Mouse (Mus musculus) lung, adult 2 months (tissue): ENCODE results near the gene Slc26a10. TPM values are rescaled to one million over a fixed set of nuclear protein-coding genes. Genes with fewer than 3 reads are reported as not detected.

Experiments used
- DNase-seq: peaks from one replicate; pipeline ENCODE4 v3.0.0; 2022
- H3K4me1 ChIP-seq: fragments of 200-500 bp; 2 replicates; pipeline ENCODE4 v1.6.1; 2011; ENCODE audit warnings: low read length; ENCODE audit not compliant: control insufficient read depth, insufficient read depth
- H3K4me3 ChIP-seq: fragments of 200-500 bp; replicated peaks from 2 replicates; pipeline ENCODE3; 2011; ENCODE audit warnings: low read depth, mild to moderate bottlenecking, control low read depth, low read length; ENCODE audit errors: extremely low read depth
- CTCF ChIP-seq: fragments of 200-500 bp; IDR thresholded peaks from 2 replicates; pipeline ENCODE4 v1.5.1; 2011; ENCODE audit warnings: mild to moderate bottlenecking, low read length, control low read depth; ENCODE audit not compliant: insufficient read depth
- POLR2A ChIP-seq: fragments of 200-500 bp; IDR thresholded peaks from 2 replicates; pipeline ENCODE4 v1.6.1; 2011; ENCODE audit warnings: low read depth, mild to moderate bottlenecking, control low read depth, low read length, borderline replicate concordance; ENCODE audit errors: extremely low read depth
- WGBS: fragments of 180-500 bp; shearing (Covaris S2); methylation state at CpG from one replicate; pipeline ENCODE4 v1.1.7; 2018; 5-methylcytosine and 5-hydroxymethylcytosine counted together
- polyA plus RNA-seq: library from polyadenylated mRNA; depleted of rRNA; stranded (reverse); fragments of >200 nt; gene quantifications from 2 replicates; pipeline ENCODE4 v1.2.3, GENCODE M21; 2012

The Slc26a10 gene
- polyA plus RNA-seq, 1 experiment: 7.4 TPM

- H3K4me3 ChIP-seq: no peak overlapping the region
- no peak for DNase-seq
- no peak for TF ChIP-seq CTCF
- TF ChIP-seq POLR2A: no peak
- 81% methylated on average over 13 of the region's 13 CpGs for WGBS
- peaks cover 4% of the 10 kb centered on the region; the same call in 1 of the 2 replicates for H3K4me1 ChIP-seq
These were observed 33.4 kb upstream of the Slc26a10 start for GRCm38 (mm10) chr10:127213704-127214421.

GRCm38 (mm10) chr10:127213272-127213671 is 32.8 kb upstream of the Slc26a10 start:
- no peak for TF ChIP-seq CTCF
- no peak for TF ChIP-seq POLR2A
- Histone ChIP-seq H3K4me1 (peaks cover 4% of the 10 kb centered on the region; the same call in 1 of the 2 replicates), H3K4me3 (no peak overlapping the region)
- DNase-seq: no peak
- 85% methylated on average over 8 of the region's 8 CpGs for WGBS

- 1% methylated on average over 47 of the region's 47 CpGs for WGBS
- peak; percentile 59; the same call in 1 of the 2 replicates for TF ChIP-seq POLR2A
- no peak for TF ChIP-seq CTCF
- Histone ChIP-seq H3K4me1 (peaks cover 4% of the 10 kb centered on the region; the same call in 1 of the 2 replicates), H3K4me3 (peak within 1 kb of the TSS; percentile 73)
- DNase-seq: peak; percentile 89
These were observed 31.0 kb upstream of the Slc26a10 start, which contains the start of gene Pip4k2c for GRCm38 (mm10) chr10:127211414-127211854. Gene Pip4k2c, minus strand, starts transcription at chr10:127211585.

- DNase-seq: no peak
- WGBS: 1% methylated on average over 25 of the region's 25 CpGs
- Histone ChIP-seq H3K4me3 (peak overlapping the region; percentile 73), H3K4me1 (peaks cover 4% of the 10 kb centered on the region; the same call in 1 of the 2 replicates)
- TF ChIP-seq CTCF: no peak
- TF ChIP-seq POLR2A: no peak
These were observed 30.5 kb upstream of the Slc26a10 start for GRCm38 (mm10) chr10:127210961-127211405.

GRCm38 (mm10) chr10:127209928-127210570 is 29.6 kb upstream of the Slc26a10 start:
- no peak overlapping the region for H3K4me3 ChIP-seq
- WGBS: 87% methylated on average over 13 of the region's 13 CpGs
- DNase-seq: no peak
- peaks cover 4% of the 10 kb centered on the region; the same call in 1 of the 2 replicates for H3K4me1 ChIP-seq
- TF ChIP-seq POLR2A: no peak
- TF ChIP-seq CTCF: no peak

- WGBS: 59% methylated on average over 4 of the region's 4 CpGs
- no peak for DNase-seq
- no peak overlapping the region for H3K4me3 ChIP-seq
- H3K4me1 ChIP-seq: peaks cover 4% of the 10 kb centered on the region; the same call in 1 of the 2 replicates
- TF ChIP-seq POLR2A (no peak), CTCF (no peak)
These were observed 28.5 kb upstream of the Slc26a10 start for GRCm38 (mm10) chr10:127208921-127209320.

- H3K4me1 ChIP-seq: peaks cover 2% of the 10 kb centered on the region; the same call in 1 of the 2 replicates
- WGBS: 61% methylated on average over 10 of the region's 10 CpGs
- DNase-seq: no peak
These were observed 24.9 kb upstream of the Slc26a10 start for GRCm38 (mm10) chr10:127205373-127205772.

GRCm38 (mm10) chr10:127204589-127204988 is 24.1 kb upstream of the Slc26a10 start:
- DNase-seq: no peak
- WGBS: 59% methylated on average over 5 of the region's 5 CpGs
- Histone ChIP-seq H3K4me3 (no peak overlapping the region), H3K4me1 (no peaks in the 10 kb centered on the region)
- TF ChIP-seq POLR2A (no peak), CTCF (no peak)

More at GRCm38 (mm10) chr10:127205373-127205772, 24.9 kb upstream of the Slc26a10 start:
- TF ChIP-seq CTCF (no peak), POLR2A (no peak)
- H3K4me3 ChIP-seq: no peak overlapping the region

GRCm38 (mm10) chr10:127203106-127203505 is 22.7 kb upstream of the Slc26a10 start:
- Histone ChIP-seq H3K4me1 (no peaks in the 10 kb centered on the region), H3K4me3 (no peak overlapping the region)
- 92% methylated on average over 3 of the region's 3 CpGs for WGBS
- TF ChIP-seq POLR2A (no peak), CTCF (no peak)
- no peak for DNase-seq

GRCm38 (mm10) chr10:127200279-127200678 is 19.8 kb upstream of the Slc26a10 start:
- no peak for DNase-seq
- 83% methylated on average over 8 of the region's 8 CpGs for WGBS
- no peak for TF ChIP-seq POLR2A
- TF ChIP-seq CTCF: no peak
- peaks cover 3% of the 10 kb centered on the region; the same call in 1 of the 2 replicates for H3K4me1 ChIP-seq
- no peak overlapping the region for H3K4me3 ChIP-seq
